Mouse (Mus musculus): ENCODE results near the gene Ctnnbl1. TPM values are rescaled to one million over a fixed set of nuclear protein-coding genes. Genes with fewer than 3 reads are reported as not detected.
A peak's percentile ranks its signal among the peaks of the same experiment; 100 is the strongest.

Ctnnbl1 gene
- 51.7 and 54.7 TPM in 2 replicates for polyA plus RNA-seq (2015; fragmentation: Nextera tagmentation; extraction: Ambion mirVana)

DNA sequence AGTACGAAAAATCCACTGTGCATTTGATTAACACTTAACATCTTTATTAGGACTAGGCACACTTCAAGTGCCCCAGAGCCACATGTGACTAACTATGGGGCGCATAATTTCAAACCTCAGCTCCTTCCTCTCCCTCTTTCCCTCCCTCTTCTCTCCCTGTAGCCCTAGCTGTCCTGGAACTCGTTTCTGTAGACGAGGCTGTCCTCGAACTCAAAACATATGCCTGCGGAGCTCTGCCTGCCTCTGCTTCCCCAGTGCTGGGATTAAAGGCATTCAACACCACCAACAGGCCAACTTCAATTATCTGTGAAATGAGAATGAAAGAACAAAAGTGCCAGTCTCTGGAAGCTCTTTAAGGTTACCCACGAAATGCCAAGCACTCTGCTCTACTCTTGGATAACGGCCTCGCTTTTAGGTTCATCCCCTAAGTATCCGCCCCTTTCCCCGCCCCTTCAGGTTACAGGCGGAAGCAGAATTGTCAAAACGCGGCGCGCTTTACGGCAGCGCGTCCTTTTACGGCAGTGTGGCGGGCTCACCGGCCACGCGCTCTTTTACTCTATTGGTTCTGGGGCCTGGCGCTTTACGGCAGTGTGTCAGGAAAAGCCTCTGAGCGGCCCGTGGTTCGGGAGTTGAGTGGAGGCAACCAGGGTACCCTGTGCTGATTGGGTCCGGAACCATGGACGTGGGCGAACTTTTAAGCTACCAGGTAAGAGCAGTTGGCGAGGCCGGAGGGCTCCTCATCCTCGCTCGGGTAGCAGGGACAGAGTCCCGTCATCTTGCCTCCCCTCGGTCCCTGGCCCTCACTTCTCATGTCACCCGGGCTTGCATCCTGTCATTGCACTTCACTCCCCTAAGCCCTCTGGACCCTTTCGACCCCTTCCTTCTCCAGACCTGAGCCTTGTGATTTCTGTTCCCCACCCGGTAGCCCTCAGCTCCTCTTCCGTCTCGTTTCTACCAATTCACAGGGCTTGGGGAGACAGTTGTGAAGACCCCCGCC lies at the start of gene Ctnnbl1:
TSS of gene Ctnnbl1 (plus strand) at position 548 of the 997 bp plus-strand sequence.
- H3K9me3 ChIP-seq (ENCODE audit: control insufficient read depth, low read length) = no peaks in the 10 kb centered on the region
- peak within 1 kb of the TSS; percentile 73 for H3K4me2 ChIP-seq (ENCODE audit: low read depth, low read length)
- peak within 1 kb of the TSS; percentile 89 for H3K4me3 ChIP-seq (ENCODE audit: low read length)
- peak within 1 kb of the TSS; percentile 89 for H3K9ac ChIP-seq (ENCODE audit: low read length)
- 10% methylated on average over 44 of the region's 44 CpGs for WGBS
- ATAC-seq (ENCODE audit: low read depth) = peak; percentile 94
- no peaks in the 10 kb centered on the region for H3K36me3 ChIP-seq (ENCODE audit: control insufficient read depth, insufficient read depth, low read length)
- no peak within 1 kb of the TSS for H3K27ac ChIP-seq (ENCODE audit: low read length)
- H3K27me3 ChIP-seq (ENCODE audit: control insufficient read depth, insufficient read depth, low read depth, low read length) = no peaks in the 10 kb centered on the region
- peaks cover 4% of the 10 kb centered on the region for H3K4me1 ChIP-seq (replicated peaks; ENCODE audit: control insufficient read depth, insufficient read depth, low read length)

DNA sequence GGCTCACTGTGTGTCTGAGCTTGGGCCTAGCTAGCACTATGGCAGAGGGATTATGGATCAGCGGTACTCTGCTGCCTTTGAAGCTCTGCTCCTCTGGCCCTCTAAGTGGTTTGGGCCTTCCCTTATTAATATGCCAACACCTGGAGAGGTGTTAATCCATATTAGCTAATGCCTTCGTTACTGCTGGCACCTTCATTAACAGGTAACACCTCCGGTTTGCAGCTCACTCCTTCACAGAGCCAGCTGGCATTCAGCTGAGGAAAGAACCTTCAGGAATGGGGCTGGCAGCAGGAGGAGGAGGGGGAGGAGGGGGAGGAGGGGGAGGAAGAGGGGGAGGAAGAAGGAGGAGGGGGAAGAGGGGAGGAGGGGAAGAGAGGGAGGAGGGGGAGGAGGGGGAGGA lies 49.7 kb upstream of the Ctnnbl1 start:
- H3K4me2 ChIP-seq (ENCODE audit: low read depth, low read length) = no peak overlapping the region
- H3K9me3 ChIP-seq (ENCODE audit: control insufficient read depth, low read length) = no peaks in the 10 kb centered on the region
- 42% methylated on average over 3 of the region's 3 CpGs for WGBS
- H3K36me3 ChIP-seq (ENCODE audit: control insufficient read depth, insufficient read depth, low read length) = no peaks in the 10 kb centered on the region
- H3K27ac ChIP-seq (ENCODE audit: low read length) = no peak overlapping the region
- H3K4me3 ChIP-seq (ENCODE audit: low read length) = no peak overlapping the region
- ATAC-seq (ENCODE audit: low read depth) = no peak
- no peaks in the 10 kb centered on the region; the same call in 1 of the 2 replicates for H3K27me3 ChIP-seq (ENCODE audit: control insufficient read depth, insufficient read depth, low read depth, low read length)
- H3K4me1 ChIP-seq (replicated peaks; ENCODE audit: control insufficient read depth, insufficient read depth, low read length) = no peaks in the 10 kb centered on the region
- H3K9ac ChIP-seq (ENCODE audit: low read length) = no peak overlapping the region

DNA sequence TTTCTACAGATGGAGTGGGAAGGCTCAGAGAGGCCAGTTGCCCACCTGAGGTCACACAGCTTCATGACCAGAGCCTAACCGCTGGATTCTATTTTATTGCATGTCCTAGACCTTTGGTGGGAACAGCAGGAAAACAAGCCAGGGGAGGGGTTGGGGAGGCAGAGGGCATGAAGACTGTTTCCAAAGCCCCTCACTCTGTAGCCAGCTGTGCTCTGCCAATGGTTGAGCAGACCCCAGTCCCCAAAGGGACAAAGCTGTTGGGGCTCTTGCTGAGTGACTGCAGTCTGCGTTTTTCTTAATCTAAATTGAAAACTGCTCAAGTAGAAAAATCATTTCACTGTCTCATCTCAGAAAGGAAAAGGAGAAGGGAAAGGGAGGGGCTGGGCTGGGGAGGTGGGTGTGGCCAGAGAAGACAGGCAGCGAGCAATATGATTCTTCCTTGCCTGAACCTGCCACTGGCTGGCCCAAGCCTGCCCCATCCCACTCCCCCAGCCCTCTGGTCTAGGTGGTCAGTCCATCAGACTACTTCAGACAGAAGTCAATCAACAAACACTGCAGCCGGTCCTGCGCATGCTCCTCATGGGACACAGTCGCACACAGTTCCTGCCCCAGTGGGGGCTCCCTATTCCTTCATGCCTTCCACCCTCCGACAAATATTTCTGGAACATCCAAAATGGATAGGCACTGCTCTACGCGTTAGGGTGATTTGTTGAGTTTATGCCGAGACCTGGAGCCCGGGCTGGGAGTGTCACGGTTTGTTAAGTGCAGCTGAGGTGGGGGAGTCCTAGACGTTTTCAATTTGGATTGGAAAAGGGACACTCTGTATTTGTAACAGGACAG lies 45.7 kb upstream of the Ctnnbl1 start:
- H3K36me3 ChIP-seq (ENCODE audit: control insufficient read depth, insufficient read depth, low read length) = no peaks in the 10 kb centered on the region
- no peak overlapping the region for H3K9ac ChIP-seq (ENCODE audit: low read length)
- H3K4me1 ChIP-seq (replicated peaks; ENCODE audit: control insufficient read depth, insufficient read depth, low read length) = no peaks in the 10 kb centered on the region
- no peak overlapping the region for H3K27ac ChIP-seq (ENCODE audit: low read length)
- no peak overlapping the region for H3K4me2 ChIP-seq (ENCODE audit: low read depth, low read length)
- H3K9me3 ChIP-seq (ENCODE audit: control insufficient read depth, low read length) = no peaks in the 10 kb centered on the region
- WGBS = 61% methylated on average over 13 of the region's 13 CpGs
- no peak for ATAC-seq (ENCODE audit: low read depth)
- H3K27me3 ChIP-seq (ENCODE audit: control insufficient read depth, insufficient read depth, low read depth, low read length) = no peaks in the 10 kb centered on the region; the same call in 1 of the 2 replicates
- H3K4me3 ChIP-seq (ENCODE audit: low read length) = no peak overlapping the region

DNA sequence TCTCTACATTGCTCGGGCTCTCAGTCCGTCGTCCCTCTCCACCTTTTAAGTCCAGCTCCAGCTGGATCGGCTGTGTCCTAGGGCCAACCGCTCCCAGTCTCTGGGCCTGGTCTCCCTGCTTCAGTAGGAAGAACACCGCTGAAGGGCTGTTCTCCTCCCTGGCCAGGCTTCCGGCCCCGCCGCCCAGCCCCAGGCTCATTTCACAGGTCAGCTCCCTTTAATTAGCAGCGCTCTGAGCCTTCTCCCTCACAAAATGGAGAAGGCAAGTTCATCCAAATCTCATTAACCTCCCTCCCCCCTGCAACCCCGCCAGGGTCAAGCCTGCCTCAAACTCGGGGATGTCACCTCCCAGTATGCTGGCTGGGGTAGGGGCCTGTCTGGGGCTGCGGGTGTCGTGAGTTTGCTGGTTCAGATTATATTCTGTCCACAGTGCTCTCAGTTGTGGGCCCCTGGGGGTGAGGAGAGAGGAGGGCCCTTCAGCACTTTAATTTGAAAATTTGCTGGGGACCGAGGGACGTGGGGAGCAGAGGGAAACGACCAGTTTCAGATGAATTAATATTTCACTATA lies 44.8 kb upstream of the Ctnnbl1 start:
- Histone ChIP-seq H3K27me3 (ENCODE audit: control insufficient read depth, insufficient read depth, low read depth, low read length) (no peaks in the 10 kb centered on the region; the same call in 1 of the 2 replicates), H3K4me2 (ENCODE audit: low read depth, low read length) (no peak overlapping the region), H3K9me3 (ENCODE audit: control insufficient read depth, low read length) (no peaks in the 10 kb centered on the region), H3K27ac (ENCODE audit: low read length) (no peak overlapping the region), H3K4me3 (ENCODE audit: low read length) (no peak overlapping the region), H3K4me1 (replicated peaks; ENCODE audit: control insufficient read depth, insufficient read depth, low read length) (no peaks in the 10 kb centered on the region), H3K9ac (ENCODE audit: low read length) (no peak overlapping the region), H3K36me3 (ENCODE audit: control insufficient read depth, insufficient read depth, low read length) (no peaks in the 10 kb centered on the region)
- ATAC-seq (ENCODE audit: low read depth) = no peak
- 30% methylated on average over 17 of the region's 17 CpGs for WGBS

DNA sequence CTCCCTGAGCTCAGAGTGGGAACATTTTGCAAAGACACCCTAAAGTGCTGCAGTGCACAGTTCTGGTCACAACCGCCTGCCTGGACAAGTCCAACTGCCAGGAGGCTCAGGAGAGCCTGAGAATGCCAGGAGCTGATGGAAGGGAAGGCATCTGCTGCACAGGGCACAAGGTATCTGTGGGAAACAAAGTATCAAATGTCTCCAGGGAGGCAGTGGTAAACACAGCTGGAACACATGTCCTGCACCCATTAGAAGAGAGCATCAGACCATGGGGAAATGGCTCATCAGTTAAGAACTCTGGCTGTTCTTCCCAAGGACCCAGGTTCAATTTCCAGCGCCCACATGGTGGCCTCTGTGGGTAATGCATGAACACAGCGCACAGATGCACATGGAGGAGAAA lies 43.6 kb upstream of the Ctnnbl1 start:
- Histone ChIP-seq H3K27me3 (ENCODE audit: control insufficient read depth, insufficient read depth, low read depth, low read length) (no peaks in the 10 kb centered on the region; the same call in 1 of the 2 replicates), H3K9ac (ENCODE audit: low read length) (no peak overlapping the region), H3K4me1 (replicated peaks; ENCODE audit: control insufficient read depth, insufficient read depth, low read length) (no peaks in the 10 kb centered on the region), H3K4me2 (ENCODE audit: low read depth, low read length) (no peak overlapping the region), H3K36me3 (ENCODE audit: control insufficient read depth, insufficient read depth, low read length) (no peaks in the 10 kb centered on the region), H3K4me3 (ENCODE audit: low read length) (no peak overlapping the region), H3K9me3 (ENCODE audit: control insufficient read depth, low read length) (no peaks in the 10 kb centered on the region), H3K27ac (ENCODE audit: low read length) (no peak overlapping the region)
- 75% methylated on average over 3 of the region's 3 CpGs for WGBS
- ATAC-seq (ENCODE audit: low read depth) = no peak

DNA sequence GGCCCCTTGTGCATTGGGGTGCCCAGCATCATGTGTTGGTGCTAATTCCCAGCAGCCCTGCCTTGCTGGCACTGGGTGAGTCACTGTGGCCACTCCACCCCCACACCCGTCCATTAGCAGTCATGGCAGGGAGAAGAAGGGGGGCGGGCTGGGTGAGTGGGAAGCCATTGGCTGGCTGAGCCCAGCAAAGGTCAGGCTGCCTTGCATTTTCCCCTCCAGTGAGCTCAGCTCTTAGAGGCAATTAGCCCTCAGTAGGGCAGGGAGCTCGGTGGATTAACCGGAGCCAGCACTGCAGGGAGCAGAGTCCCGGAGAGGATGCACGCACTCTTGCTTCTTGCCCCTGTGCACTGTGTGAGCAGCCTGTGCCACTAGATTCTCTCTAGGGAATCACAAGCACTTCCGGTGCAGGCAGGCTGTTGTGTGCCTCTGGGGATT lies 40.9 kb upstream of the Ctnnbl1 start:
- H3K27me3 ChIP-seq (ENCODE audit: control insufficient read depth, insufficient read depth, low read depth, low read length) = no peaks in the 10 kb centered on the region; the same call in 1 of the 2 replicates
- WGBS = 36% methylated on average over 7 of the region's 7 CpGs
- H3K4me3 ChIP-seq (ENCODE audit: low read length) = no peak overlapping the region
- no peak overlapping the region for H3K27ac ChIP-seq (ENCODE audit: low read length)
- no peaks in the 10 kb centered on the region for H3K4me1 ChIP-seq (replicated peaks; ENCODE audit: control insufficient read depth, insufficient read depth, low read length)
- peak; percentile 26; the same call in 1 of the 2 replicates for ATAC-seq (ENCODE audit: low read depth)
- H3K36me3 ChIP-seq (ENCODE audit: control insufficient read depth, insufficient read depth, low read length) = no peaks in the 10 kb centered on the region
- H3K4me2 ChIP-seq (ENCODE audit: low read depth, low read length) = no peak overlapping the region
- no peaks in the 10 kb centered on the region for H3K9me3 ChIP-seq (ENCODE audit: control insufficient read depth, low read length)
- H3K9ac ChIP-seq (ENCODE audit: low read length) = no peak overlapping the region

DNA sequence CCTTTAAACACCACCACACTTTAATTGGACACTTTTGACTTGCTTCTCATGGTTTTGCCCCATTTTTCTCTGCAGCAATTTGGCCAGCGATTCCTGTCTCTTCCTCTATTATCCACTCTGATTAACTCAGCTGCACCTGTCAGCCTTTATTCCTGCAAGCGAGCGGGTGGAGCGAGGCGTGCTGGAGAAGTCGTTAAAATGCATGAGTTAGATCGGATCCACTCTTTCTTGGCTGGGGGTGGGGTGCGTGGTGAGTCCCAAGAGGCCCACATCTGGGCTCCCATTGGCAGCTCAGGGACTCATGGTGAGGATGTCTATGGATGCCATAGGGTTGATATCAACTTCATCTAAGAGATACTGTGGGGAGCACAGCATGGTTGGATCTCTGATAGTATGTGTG lies 34.0 kb upstream of the Ctnnbl1 start:
- no peak overlapping the region for H3K27ac ChIP-seq (ENCODE audit: low read length)
- WGBS = 54% methylated on average over 8 of the region's 8 CpGs
- no peaks in the 10 kb centered on the region for H3K4me1 ChIP-seq (replicated peaks; ENCODE audit: control insufficient read depth, insufficient read depth, low read length)
- no peaks in the 10 kb centered on the region for H3K36me3 ChIP-seq (ENCODE audit: control insufficient read depth, insufficient read depth, low read length)
- no peak overlapping the region for H3K4me2 ChIP-seq (ENCODE audit: low read depth, low read length)
- H3K4me3 ChIP-seq (ENCODE audit: low read length) = no peak overlapping the region
- H3K9ac ChIP-seq (ENCODE audit: low read length) = no peak overlapping the region
- H3K9me3 ChIP-seq (ENCODE audit: control insufficient read depth, low read length) = no peaks in the 10 kb centered on the region
- no peak for ATAC-seq (ENCODE audit: low read depth)
- H3K27me3 ChIP-seq (ENCODE audit: control insufficient read depth, insufficient read depth, low read depth, low read length) = no peaks in the 10 kb centered on the region; the same call in 1 of the 2 replicates

DNA sequence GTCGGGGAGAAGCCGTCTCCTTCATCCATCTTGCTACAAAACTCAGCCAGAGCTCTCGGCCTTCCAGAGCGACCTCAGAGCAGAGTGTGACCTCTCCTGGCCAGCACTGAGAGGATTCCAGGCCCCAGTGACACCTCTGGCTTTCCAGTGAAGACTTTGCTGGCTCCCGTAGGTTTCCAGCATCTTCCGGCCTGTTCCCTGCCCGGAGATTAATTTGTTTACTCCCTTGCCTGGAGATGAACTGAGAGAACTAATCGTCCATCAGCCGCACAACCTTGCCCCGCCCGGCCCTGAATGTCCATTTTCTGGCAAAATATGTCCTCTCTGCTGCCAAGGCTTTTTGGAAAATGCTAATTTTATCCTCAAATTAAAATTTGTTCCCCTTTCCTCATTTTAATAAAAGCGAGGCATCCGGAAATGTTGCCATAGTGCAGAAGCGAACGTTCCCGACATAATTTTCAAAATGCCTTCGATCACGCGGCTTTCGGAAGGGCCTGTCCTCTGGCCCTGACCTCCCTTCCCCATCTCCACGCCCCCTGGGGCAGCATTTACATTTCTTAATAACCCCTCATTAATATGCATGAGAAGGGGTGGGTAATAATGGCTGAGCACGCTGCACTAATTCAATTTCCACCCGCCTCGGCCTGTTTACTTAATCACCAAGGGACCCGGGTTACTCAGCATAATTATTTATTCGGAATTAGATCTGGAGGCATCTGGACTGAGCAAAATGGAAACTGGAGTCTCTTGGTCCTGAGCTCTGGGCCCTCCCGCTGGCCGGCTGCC lies 32.0 kb upstream of the Ctnnbl1 start:
- Histone ChIP-seq H3K36me3 (ENCODE audit: control insufficient read depth, insufficient read depth, low read length) (no peaks in the 10 kb centered on the region), H3K9me3 (ENCODE audit: control insufficient read depth, low read length) (no peaks in the 10 kb centered on the region), H3K4me3 (ENCODE audit: low read length) (no peak overlapping the region), H3K9ac (ENCODE audit: low read length) (no peak overlapping the region), H3K4me2 (ENCODE audit: low read depth, low read length) (no peak overlapping the region), H3K27me3 (ENCODE audit: control insufficient read depth, insufficient read depth, low read depth, low read length) (no peaks in the 10 kb centered on the region; the same call in 1 of the 2 replicates), H3K27ac (ENCODE audit: low read length) (no peak overlapping the region), H3K4me1 (replicated peaks; ENCODE audit: control insufficient read depth, insufficient read depth, low read length) (no peaks in the 10 kb centered on the region)
- WGBS = 30% methylated on average over 28 of the region's 28 CpGs
- no peak for ATAC-seq (ENCODE audit: low read depth)

Data from lung, embryonic 16.5 days (tissue).